Mouse (Mus musculus) cerebellum, adult (tissue): ENCODE measurements around the gene Tcf7.

ENCODE experiments used
- ATAC-seq: cut with Nextera tagmentation; 2 replicates; pipeline ENCODE4 v1.9.2; 2017; ENCODE audit warnings: mild to moderate bottlenecking, moderate library complexity, mixed read lengths; ENCODE audit not compliant: insufficient number of reproducible peaks, low FRiP score, low TSS enrichment

Tcf7 gene

GRCm38 (mm10) chr11:52268104-52268835, 14.5 kb downstream of the Tcf7 start:
- no peak for ATAC-seq

GRCm38 (mm10) chr11:52267271-52267670, 15.5 kb downstream of the Tcf7 start:
- no peak for ATAC-seq

DNA sequence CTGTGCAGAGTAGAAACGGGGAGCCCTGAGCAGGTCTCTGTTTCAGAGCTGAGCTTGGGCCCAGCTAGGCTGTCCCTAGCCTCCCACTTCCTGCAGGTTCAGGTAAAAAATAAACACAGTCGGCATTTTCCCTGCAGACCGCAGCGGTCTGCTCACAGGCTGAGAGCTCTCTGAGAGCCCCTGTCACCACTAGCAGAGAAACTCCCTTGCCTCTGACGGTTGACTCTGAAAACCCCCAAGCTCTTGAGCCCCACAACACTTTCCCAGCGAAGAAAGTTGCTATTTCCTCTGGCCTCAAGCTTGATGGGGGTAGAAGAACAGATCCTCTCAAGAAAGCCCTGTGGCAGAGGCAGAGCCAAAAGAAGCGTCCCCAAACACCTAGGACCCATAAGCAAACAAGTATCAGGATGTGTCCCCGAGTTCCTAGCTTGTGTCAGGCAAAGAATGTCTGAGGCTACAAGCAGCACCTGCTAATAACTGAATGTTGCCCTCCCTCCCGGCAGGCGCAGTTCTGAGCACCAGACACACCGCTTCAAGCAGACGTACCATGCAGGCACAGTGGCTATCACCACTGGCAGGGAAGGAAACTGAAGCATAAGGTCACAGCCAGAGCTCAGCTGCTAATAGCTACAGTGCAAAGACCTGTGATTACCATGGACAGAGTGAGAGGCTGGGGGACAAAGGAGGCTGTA, 17.1 kb downstream of the Tcf7 start:
- no peak for ATAC-seq

- no peak for ATAC-seq
These were observed 17.9 kb downstream of the Tcf7 start for GRCm38 (mm10) chr11:52264871-52265270.

DNA sequence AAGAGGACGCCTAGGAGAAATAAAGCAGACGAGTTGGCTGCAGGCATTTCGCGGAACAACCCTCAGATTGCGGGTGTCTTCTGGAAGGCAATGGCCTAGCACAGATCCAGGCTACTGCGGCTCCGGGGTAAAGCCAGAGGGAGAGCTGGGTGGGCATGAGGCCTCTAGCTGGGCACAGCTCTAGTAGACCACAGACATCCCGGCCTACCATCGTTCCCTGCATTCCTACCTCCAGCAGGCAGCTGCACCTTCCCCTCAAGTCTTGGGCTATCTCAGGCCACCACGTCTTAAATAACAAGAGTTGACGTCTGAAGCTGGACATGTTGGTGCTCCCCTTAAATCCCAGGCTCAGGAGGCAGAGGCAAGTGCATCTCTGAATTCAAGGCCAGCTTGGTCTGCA, 20.5 kb downstream of the Tcf7 start:
- no peak for ATAC-seq

GRCm38 (mm10) chr11:52261937-52262336, 20.9 kb downstream of the Tcf7 start:
- ATAC-seq, result no peak

- no peak for ATAC-seq
These were observed 21.9 kb downstream of the Tcf7 start for GRCm38 (mm10) chr11:52260878-52261277.

GRCm38 (mm10) chr11:52258711-52259110, 24.1 kb downstream of the Tcf7 start:
- ATAC-seq, result no peak

GRCm38 (mm10) chr11:52257376-52257775, 25.4 kb downstream of the Tcf7 start:
- no peak for ATAC-seq

DNA sequence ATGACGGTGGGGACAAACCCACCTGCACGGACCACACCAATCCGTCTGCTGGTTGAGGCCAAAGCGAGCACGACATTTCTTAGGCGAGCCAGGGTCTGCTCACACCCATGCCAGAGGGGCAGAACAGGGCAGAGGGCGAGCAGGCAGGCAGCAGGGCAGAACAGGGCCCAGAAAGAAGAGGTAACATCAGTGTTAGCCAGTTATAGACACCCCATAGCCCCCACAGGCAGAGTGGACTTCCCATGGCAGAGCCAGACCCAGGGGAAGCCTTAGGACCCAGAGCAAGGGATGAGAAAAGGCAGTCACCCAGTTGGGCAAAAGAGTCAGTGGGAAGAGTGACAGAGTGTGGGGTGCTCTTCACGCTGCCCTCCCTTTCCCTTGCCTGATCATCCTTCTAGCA, 27.7 kb downstream of the Tcf7 start:
- ATAC-seq, result no peak

DNA sequence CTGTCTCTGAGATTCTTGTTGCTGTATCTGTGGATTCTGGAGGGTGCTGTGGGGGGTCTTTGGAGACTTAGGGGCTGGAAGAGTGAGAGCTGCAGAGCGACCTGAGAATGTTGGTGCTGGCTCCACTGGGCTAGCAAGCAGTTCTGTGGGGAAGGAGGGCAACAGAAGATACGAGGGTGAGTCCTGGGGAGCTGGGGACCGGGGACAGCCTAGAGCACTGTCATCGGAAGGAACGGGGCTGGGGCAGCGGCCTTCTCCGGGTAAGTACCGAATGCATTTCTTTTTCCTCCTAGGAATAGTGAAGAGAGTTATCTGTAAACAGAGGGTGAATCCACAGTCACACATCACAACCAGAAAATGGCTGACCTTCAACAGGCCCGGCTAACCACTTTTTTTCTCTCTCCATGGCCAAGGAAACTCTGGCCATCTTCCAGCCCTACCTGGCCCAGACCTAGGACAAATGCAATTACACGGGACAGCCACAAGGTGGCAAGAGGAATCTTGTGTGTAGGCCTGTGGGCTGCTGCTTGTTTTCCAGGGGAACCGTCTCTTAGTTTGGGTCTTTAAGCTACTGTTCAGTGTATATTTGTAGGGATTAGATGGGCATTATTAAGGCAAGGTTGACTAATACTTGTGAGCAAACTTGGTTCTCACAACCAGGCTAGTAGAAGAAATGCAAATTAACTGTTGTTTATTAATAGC, 29.0 kb downstream of the Tcf7 start:
- peak; percentile 56; the same call in 1 of the 2 replicates for ATAC-seq

DNA sequence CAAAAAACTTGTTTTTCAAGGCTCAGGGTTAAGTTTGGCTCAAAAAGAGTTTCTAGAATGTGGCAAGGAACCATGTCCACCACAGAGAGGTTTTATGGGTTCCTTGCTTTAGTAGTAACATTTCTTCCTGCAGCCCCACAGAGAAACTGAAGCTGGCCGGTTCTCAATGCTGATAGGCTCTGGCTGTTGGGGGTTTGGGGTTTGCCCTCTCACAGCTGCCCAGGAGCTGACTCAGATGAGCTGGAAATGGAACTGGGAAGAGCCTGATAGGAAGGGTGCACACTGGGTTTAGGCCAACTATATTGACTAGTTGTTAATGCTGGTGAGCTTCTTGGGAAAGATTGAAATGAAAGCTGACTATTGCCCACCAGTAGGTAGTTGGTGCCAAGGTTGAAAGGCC, 30.1 kb downstream of the Tcf7 start:
- no peak for ATAC-seq

DNA sequence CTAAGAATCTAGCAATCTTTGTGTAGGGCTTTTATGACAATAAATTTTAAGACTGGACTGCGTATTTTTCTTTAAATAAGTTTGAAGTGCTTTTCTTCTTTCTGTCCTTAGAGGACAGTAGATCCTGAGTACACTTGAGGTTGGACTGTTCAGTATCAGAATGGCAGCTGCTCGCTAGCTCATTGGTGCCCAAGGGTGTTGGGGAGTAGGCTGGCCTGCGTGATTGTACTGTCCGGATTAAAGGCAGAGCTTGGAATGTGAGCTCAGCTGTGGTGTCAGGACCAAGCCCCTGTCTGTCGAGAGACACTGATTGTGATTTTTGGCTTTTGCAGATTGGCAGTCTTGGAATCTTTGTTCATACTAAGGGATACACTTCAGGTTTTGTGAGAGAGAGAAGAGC, 31.0 kb downstream of the Tcf7 start:
- no peak for ATAC-seq

- ATAC-seq, result no peak
These were observed 33.4 kb downstream of the Tcf7 start for GRCm38 (mm10) chr11:52249452-52249851.

DNA sequence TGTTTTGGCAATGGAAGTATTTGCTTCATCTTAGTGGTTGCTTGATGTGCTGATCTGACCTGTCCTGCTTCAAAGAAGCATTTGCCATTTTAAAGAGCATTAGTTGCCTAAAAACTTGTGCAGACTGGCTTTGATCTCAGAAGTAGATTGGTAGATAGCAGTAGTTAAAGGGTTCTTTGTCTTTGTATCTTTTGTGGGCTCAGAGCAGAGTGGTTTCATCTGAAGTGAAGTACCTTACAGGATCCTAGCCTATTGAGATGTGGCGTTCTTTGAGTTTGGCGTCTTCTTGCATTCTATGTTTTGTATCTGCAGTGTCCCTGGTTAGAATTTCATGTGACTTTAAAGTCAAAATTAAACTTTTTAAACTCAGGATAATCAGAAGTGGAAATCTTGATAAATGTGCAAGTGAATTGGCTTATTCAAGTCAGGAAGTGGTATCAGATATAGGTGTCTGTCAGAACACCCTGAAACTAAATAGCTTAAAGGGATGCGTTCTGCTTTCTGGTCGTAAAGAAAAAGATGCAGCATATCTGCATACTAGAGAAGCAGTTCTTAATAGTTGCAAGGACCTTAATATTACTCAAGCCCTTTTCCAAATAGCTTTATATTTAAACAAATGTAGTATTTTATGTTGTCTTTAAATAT, 41.8 kb downstream of the Tcf7 start:
- no peak for ATAC-seq

- ATAC-seq, result no peak
These were observed 48.3 kb downstream of the Tcf7 start for GRCm38 (mm10) chr11:52234509-52234908.

DNA sequence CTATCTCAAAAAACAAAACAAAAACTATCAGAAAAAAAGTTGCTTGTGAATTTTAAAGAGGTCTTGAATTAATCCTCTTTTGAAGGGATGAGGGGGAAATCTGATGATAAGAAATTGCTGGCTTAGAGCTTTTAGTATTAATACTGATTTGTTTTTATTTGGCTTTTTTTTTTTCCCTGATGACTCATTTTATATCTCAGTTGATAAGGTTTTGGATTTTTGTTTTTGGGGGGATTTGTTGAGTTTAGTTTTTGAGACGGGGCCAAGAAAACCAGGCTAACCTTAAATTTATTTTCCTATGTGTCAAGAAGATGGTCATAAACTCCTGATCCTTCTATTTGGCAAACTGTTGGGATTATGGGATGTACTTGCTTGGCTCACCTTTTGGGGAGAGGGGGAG, 48.9 kb downstream of the Tcf7 start:
- no peak for ATAC-seq

- ATAC-seq, result no peak
These were observed 49.7 kb downstream of the Tcf7 start for GRCm38 (mm10) chr11:52233043-52233653.

DNA sequence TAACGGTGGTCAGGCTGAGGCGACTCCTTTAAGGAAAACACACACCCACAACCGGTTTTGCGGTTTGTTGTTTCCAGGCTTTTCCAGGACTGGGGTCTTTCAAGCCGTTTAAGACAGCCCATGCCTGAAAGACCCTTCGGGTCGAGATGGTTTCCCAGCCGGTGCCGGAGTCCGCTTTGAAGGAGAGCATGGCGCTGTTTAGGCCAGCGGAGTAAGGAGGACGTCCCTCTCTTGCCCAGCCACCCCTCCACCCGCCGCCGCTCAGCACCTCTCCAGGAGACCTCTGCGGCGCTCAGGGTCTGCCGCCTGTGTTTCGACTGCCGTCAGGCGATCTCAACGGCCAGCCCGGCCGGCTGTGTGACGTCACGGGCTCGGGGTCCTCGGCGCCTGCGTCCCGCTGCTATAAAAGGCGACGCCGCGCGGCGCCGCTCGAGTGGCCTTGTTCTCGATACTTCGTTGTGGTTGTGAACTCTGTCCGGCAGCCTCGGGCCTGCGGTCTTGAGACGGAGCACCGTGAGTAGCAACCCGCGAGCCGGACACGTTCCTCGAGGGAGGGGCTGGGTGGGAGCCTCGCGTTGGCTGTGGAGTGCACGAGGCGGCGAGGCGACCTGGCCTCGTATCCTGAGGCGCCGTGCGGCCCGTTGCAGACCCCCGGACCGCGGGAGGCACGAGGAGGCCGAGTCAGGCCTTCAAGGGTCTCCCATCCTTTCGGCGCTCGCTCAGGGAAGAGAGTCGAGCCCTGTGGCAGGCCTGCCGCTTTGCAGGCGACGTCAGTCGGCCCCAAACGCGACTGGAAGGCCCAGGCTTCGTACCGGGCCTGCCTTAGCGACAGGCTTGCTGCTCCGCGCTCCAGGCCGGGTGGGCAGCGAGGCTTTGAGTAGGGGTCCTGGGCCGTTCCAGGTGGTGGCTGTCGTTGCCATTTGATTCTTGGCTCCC, 50.9 kb downstream of the Tcf7 start, which contains the start of gene Skp1a:
Gene Skp1a, plus strand, starts transcription at position 390 of the 936 bp plus-strand sequence.
- peak; percentile 81 for ATAC-seq
